Mouse (Mus musculus) induced T-regulatory cell, adult 2 months (primary cell): ENCODE results near the gene Fchsd2.

Experiments used
- DNase-seq: peaks from one replicate; pipeline ENCODE4 v3.0.0-alpha.2; 2012; ENCODE audit warnings: low read depth

Gene Fchsd2

DNA sequence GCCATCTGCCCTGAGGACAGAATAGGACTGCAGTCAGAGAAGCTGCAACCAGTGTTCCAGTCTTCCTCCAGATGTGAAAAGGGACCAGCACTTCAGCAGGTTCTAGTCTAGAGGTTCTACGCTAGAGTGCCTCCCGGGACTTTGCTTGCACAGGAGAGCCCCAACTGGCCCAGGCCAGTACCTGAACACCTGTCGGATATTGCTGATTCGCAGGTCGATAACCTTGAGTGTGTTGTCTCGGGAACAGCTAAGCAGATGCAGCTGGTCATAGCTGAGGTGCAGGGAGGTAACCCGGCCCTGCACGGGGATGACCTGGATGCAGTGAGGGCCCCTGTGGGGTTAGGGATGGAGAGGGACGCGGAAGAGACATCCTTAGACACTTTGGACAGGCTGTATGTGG is 197.7 kb downstream of the Fchsd2 start:
- DNase-seq = no peak

DNA sequence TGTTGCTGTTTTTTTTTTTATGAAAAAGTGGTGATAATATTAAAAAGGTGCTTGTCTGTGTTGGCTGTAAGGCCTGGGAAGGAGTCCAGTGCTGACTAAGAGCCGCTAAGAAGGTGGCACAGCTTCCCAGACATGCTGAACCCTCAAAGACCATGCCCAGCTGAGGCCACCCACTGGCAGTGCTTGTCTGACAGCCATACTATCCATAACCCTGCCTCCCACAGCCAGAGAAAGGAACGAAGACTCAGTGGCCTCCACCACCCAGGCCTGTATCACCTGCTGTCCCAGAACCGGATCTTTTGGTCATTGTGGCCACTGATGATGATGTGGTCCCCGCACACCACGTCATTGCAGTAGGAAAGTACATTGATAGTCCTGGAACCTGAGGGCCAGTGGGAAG is 198.5 kb downstream of the Fchsd2 start:
- DNase-seq = no peak

GRCm38 (mm10) chr7:101291641-101292040 is 199.0 kb downstream of the Fchsd2 start:
- no peak for DNase-seq

DNA sequence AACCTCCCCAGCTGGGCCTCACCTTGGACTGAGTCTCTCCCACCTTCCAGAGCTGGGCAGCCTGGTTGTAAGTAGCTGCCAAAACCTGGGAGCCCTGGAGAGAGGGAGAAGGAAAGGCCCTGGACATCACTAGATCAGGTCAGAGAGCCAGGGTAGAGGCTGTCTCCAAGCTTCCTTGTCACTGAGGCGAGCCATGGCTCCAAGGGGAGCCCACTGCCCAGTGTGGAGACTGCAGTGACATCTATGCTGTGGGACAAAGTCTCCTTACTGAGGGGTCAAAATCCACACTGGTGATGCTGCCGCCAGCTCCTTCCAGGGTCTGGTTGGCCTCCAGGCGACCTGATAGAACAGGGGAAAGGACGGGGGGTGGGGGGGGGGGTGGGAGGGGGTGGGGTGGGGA is 199.4 kb downstream of the Fchsd2 start:
- DNase-seq = no peak

GRCm38 (mm10) chr7:101292696-101293095 is 200.0 kb downstream of the Fchsd2 start:
- no peak for DNase-seq

GRCm38 (mm10) chr7:101293138-101293537 is 200.5 kb downstream of the Fchsd2 start:
- no peak for DNase-seq

DNA sequence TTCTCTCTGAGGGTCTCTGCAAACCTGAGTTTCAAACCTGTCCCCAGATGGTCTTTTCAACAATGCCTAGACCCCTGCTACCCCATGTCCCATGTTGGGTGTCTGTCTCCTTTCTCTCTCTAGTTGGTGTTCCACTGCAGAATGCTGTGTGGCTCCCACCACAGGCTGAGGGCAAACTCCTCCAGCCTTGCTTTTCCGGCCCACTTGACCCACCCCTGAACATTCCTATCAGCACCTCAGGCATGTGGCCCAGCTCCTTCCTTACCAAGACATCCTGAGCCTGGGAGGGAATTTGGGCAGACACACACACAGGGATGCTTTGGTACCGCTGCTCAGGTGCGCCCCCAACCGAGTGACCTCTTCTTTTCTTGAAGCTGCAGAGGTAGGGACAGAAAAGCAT is 200.9 kb downstream of the Fchsd2 start:
- no peak for DNase-seq

DNA sequence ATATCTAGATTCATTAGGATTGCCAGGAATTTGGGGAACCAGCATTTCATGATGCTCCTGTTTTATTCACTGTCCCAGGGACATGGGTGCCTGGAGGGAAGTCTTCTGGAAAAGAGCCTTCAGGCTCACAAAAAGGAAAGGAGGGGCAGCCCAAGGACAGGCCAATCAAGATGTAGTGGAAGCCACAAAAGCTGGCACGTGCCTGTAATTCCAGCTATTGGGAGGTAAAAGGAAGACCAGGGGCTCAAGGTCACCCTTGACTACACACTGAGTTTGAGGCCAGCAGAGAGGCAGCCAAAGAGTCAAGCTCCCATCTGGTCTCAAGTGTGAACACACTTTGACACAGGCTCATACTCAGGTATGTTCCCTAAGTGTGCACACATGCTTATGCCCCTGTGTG is 202.8 kb downstream of the Fchsd2 start:
- DNase-seq = no peak

- DNase-seq = peak; percentile 54
These were observed 203.8 kb downstream of the Fchsd2 start for GRCm38 (mm10) chr7:101296252-101297022.

GRCm38 (mm10) chr7:101297023-101297405 is 204.4 kb downstream of the Fchsd2 start:
- no peak for DNase-seq

GRCm38 (mm10) chr7:101298375-101298774 is 205.7 kb downstream of the Fchsd2 start:
- DNase-seq = peak; percentile 54

DNA sequence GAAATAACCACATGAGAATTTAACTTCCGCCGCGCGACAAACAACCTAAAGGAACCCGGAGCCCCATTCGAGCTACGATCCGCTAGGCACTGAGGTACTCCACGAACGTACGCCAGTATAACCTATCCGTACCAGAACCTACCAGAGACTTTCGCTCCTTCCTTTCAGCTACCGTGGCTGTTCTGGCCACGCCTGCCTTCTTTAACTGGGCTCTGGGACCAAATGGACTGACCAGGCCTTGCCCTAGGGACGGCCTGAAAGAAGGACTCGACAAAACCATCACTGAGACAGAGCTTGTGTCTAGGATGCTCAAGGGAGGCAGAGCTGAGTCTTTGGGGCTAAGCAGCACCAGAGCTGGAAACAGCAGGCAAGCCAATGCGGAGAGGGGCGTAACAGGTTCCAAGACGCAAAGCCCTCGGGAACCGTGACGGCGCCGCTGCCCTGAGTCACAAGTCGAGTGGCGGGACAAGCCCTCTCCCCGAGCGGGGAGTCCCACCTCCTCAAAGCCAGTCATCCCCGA is 208.8 kb downstream of the Fchsd2 start:
- peak; percentile 88 for DNase-seq

DNA sequence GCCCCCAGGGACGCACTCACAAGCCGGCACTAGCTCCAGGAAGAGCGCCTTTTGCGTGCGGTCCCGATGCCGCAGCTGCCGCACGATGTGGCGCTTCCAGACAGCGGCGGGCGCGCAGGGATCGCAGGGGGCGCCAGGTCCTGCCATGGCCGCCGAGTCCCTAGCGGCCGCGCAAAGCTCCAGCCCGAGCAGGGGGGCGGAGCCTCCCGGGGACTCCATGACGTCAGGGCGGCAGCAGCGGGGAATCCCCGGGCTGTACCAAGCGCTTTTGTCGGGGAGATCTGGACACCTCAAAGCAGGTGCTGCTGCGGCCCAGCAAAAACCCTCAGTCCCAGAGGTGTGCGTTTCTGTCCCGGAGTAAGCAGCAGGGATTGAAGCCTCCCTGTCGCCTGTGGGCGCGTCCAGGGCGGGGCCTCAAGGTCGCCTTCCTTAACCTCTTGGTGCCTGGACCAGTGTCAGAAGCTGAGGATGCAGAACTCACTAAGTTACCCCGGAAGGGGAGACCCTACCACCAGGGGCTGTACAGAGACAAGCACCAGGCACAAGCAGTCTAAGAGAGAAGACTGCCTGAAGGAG is 209.3 kb downstream of the Fchsd2 start, which contains the start of gene Atg16l2:
Gene Atg16l2, minus strand, starts transcription at position 371 of the 576 bp plus-strand sequence.
- peak; percentile 98 for DNase-seq

DNA sequence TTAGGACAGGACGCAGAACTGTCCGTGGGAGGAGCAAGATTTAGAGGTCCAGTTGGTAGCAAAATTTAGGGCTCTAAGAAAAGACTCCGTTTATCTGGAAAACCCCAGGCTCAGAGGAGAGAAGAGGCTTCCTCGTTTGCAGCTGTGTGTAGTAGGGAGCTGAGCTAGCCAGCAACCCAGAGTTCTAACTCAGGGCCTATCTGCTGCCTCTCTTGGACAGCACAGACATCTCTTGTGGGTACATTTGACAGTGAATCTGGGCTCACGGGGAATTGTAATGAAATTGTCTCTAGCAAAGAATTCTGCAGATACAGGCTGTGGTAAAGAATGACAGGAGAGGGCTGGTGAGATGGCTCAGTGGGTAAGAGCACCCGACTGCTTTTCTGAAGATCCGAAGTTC is 210.0 kb downstream of the Fchsd2 start:
- no peak for DNase-seq

- DNase-seq = no peak
These were observed 214.2 kb downstream of the Fchsd2 start for GRCm38 (mm10) chr7:101306841-101307240.

DNA sequence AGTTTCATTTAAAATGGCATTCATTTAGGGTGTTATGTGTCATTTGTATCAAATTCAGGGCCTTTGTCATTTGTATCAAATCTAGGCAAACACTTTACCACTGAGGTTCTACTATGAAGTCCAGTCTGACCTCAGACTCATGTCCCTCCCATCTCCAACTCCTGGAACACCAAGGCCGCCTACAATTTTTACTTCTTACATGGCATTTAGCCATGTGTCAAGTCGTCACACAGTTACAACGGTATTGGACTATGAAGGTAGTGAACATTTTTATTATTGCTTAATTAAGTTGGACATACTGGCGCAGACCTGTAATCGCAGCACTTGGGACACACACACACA is 217.3 kb downstream of the Fchsd2 start:
- no peak for DNase-seq

DNA sequence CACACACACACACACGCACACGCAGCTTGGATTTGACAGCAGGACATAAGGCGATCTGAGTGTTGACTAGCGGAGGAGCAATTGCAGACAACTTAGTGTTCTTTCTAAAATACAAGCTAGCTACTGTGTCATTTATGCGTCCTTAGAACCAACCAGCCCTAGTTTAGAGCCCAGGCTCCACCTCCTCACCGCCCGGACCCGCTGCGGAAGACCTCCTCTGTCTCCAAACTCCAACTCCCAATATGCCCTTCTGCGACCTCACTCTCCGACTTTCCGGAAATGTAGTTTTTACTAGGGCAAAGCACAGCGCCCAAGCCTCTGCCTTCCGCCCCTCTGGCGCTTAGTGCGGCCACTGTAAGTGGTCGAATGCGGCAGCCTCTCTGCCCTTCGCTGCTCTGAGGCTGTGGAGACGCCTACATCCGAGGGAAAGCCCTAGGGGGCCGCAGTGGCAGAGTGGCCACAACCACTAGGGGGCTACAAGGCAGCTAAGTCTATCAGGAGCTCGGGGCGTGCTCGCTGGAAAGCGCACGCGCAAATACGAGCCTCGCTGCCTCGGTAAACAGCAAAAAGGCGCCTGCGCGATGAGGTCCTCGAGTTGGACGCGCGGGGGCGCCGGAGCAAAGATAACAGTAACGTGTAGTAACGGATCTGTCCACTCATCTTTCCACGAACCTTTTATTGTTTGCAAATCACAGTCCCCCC is 217.8 kb downstream of the Fchsd2 start:
- peak; percentile 100 for DNase-seq

DNA sequence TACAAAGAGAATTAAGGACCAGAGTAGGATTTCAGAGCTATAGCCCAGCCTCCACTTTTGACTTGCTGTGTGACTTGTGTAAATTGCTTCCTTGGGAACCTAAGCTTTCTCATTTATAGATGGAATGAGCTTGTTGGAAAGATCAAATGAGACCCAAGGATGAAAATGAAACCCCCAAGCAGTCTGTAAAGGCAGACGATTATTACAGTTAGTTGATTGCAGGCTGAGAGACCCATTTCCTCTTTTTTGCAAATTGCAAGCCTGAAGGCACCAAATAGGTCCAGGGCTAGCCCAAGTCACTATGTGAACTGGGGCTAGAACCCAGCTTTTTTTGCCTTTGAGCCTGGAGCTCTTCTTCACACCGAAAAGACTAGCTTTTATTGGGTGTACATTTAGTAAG is 218.4 kb downstream of the Fchsd2 start:
- no peak for DNase-seq

GRCm38 (mm10) chr7:101313033-101313432 is 220.4 kb downstream of the Fchsd2 start:
- no peak for DNase-seq

- no peak for DNase-seq
These were observed 221.7 kb downstream of the Fchsd2 start for GRCm38 (mm10) chr7:101314396-101314795.

DNA sequence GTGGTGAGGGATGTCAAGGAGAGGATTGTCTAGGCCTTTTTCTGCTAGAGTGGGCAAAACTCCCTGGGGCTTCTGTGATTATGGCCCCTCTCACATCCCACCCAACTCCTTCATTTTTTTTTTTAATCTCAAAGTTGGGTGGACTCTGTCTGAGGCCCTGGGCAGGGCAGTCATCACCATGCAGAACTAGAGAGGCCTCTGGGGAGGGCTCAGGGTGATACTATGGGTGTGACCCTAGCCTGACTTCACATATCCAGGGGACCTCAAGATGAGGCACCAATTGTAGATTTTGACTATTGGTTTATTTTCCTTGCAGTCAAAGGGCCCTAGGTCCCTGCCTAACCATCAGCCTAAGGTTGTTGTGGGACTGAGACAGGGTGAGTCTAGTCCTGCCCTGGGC is 223.0 kb downstream of the Fchsd2 start:
- no peak for DNase-seq

DNA sequence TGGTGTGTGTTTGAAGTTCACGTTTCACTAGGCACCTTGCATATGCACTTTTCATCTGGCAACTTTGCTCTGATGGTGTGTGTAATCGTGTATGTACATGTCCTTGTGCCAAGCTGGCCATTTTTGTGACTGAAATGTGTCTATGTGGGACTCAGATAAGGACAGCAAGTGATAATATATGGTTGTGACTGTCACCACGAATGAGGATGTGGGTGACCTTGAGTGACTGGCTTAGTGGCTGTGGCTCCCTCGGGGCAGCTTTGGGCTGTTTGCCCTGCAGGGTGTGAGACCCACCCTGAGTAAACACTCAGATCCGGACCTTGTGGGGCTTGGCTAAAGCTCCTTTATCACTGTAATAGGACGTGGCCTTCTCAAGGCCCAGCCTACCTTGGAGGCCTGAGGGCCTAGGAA is 223.9 kb downstream of the Fchsd2 start:
- no peak for DNase-seq

DNA sequence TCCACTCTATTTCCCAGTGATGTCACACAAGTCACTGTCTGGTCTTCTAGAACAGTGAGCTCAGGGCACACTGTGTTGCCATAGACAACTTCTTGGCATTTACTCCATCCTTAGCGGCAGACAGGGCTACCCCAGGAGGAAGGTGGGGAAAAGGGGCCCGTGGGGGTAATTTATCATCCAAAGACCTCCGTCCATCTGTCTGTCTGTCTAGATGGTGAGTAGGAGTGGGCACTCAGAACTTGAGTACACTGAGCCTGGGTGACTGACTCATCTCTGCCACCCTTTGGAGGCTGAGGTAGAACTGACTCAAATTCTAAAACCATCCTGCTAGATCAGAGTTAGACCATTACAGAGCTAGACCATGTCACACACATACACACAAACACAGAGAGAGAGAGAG is 224.4 kb downstream of the Fchsd2 start, which contains the start of gene Stard10:
Gene Stard10, plus strand, starts transcription at position 73 of the 400 bp plus-strand sequence.
- DNase-seq = no peak
